Mouse (Mus musculus): ENCODE measurements around the gene Lhx2. TPM values are rescaled to one million over a fixed set of nuclear protein-coding genes. Genes with fewer than 3 reads are reported as not detected.

Lhx2 gene
- total RNA-seq, 2 experiments from 2014 or later = 76.6 to 86.9 TPM

DNA sequence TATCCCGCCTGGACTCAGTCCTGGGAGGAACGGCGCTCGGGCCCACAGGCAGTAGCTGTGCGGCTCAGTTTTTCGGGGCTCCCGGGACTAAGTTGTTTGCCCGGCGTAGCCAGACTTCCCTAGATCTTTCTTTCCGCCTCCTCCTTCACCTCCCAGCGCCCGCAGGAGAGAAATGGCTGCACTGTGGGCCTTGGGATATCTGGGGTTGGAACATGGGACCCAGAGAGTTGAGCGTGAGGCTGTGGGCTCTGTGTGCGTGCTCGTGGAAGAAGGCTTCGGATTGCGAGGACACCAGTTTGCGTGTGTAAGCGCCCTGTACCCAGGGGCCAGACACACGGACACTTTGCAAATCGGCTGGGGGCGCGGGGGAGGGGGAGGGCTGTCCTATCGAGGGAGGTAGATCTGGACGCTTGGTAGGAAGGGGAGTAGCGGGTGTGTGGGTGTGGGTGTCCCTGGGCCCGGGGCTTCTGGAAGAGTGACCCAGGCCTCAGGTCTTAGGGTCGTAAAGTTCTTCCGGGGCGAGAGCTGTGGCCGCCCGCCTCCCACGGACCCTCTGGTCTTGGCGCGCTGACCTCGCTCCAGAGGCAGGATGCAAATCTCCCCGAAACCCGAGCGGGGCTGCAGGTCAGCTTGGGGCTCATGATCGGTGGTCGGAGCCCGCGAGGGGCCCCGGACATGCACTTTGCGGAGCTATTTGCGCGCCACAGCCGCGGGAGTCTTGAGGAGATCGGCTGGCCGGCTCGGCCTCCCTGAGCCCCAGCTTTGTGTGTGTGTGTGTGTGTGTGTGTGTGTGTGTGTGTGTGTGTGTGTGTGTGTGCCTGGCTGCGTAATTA, 17.6 kb downstream of the Lhx2 start:
- DNase-seq (ENCODE audit: low spot score in 2 of 2) = peak in 1 of 2 experiments; percentile 39
- intact Hi-C loops (cut with DNase I) = loop anchor here (2.0 kb wide), 1 partner anchor 46 kb away; no protein-coding TSS in a partner anchor

DNA sequence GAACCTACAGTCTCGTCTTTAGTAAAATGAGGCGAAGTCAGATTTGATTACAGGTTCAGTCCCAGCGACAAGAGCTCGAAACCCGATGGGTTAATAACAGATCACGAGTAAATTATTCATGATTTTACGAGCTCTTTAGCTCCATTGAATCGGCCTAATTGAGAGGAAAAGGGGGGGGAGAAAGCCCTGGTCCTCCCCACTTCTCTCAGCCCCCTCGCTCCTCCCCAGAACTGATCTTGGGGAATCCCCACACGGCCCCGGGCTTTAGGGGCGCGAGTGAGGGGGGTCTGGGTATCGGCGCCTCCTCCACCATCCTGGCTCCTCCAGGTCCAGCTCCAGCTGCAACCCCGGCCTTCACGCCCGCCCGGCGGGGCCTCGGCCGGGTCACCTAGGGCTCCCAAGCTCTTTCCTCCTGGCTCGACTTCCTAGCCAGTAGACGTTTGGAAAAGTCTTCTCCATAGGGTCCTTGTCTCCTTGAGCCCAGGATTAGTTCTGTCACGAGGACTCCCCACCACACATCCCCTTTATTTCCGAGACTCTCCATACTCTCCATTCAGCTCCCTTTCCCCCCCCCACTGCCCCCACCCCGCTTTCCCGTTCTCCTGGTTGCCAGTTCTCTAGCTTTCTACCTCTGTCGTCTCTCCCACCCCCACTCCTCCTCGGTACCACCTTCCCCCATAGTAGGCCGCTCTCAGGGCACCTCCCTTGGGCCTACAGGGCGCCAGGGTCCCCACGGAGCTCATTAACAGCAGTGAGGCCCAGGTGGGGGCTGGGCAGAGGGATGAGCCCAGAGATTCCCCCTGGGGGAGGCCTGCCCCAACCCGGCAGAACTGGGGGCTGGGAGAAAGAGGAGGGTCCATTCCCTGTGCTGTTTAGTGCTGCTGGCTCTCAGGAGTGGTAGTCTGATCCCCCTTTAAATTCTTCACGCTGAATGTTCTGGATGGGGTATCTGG, 18.5 kb downstream of the Lhx2 start:
- intact Hi-C loops (cut with DNase I) = loop anchor here (2.0 kb wide), 1 partner anchor 45 kb away; no protein-coding TSS in a partner anchor

DNA sequence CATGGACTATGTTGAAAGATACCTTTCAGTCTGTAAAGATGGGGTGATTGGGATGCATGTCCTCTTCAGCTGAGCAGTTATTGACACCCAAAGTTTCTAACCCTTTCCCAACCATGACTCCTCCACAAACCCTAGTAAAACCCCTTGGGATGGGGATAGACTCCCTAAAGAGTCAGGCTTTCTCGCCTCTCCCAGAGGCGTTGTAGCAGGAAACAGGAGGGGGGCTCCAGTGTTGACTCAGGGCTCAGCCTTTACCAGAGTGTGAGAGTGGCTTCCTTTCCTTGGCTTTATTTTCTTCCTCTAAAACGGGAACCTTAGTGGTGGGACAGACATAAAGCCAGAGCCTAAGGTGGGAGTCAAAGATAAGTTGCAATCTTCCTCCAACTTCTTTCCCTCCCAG, 19.5 kb downstream of the Lhx2 start:
- DNase-seq (ENCODE audit: low spot score in 2 of 2) = no peak
- intact Hi-C loops (cut with DNase I) = no loop called here

More for the DNA sequence above, 18.5 kb downstream of the Lhx2 start:
- no peak for DNase-seq (ENCODE audit: low spot score in 2 of 2)

DNA sequence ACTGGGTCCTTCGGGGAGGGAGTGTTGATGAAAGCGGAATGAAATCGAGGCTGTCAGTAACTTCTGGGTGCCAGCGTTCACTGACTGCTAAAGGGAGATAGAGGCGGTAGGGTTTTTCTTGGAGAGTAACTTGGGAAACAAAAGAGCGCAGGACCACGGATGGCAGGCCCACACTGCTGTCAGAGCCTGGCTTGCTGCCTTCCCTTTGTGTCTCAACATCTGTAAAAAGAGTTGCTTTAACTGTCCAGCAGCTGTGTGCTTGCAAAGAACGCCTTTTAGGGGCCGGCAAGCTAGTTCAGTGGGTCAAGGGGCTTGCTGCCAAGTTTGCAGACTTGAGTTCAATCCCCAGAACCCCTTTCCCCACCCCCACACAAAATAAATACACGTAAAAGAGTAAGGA, 20.1 kb downstream of the Lhx2 start:
- intact Hi-C loops (cut with DNase I) = no loop called here
- DNase-seq (ENCODE audit: low spot score in 2 of 2) = no peak

DNA sequence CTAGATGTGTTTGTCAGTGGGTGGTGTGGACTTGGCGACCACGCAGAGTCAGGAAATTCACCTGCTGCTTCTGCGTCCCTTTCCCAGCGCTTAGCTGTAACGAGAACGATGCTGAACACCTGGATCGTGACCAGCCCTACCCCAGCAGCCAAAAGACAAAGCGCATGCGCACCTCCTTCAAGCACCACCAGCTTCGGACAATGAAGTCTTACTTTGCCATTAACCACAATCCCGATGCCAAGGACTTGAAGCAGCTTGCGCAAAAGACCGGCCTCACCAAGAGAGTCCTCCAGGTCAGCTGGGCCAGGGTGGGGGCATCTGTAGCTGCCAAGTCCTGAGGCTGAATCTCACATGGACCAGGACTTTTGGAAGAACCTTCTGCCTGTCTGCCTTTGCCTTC, 20.7 kb downstream of the Lhx2 start:
- intact Hi-C loops (cut with DNase I) = no loop called here
- DNase-seq (ENCODE audit: low spot score in 2 of 2) = no peak

DNA sequence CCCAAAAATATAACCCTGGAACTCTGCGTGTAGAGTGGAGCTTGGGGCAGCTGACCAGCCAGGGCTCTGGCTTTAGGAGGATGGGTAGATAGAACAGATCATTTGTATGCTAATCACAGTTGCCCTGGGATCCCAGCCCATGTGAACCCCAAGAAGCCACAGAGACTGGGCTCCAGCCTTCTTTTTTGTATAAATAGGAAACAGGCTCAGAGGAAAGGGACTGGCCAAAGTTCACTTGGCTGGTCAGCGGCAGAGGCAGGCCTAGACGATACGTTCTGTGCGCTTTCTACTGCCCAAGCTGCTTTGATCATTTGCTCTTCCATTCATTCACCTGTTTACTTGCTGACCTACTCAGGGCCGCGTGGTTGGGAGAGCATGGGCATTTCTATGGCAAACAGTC, 27.1 kb downstream of the Lhx2 start:
- no peak for DNase-seq (ENCODE audit: low spot score in 2 of 2)
- intact Hi-C loops (cut with DNase I) = no loop called here

DNA sequence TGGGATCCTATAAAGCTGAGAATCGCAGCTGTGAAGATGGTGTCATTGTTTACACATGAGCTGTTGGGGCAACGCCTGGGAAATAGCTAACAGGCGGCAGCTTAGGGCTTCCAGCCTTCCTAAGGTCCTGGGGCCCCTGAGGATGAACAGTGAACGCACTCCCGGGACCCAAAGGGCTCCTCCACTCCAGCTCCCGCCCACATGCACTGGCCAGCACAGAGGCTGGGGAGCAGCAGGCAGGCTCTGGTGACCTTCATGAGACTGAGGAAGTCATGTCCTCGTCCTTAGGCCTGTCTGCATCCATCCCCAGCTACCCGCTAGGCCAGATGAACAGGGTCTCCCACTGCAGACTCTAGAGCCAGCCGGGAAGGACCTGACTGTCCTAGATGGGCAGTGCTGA, 27.9 kb downstream of the Lhx2 start:
- intact Hi-C loops (cut with DNase I) = no loop called here
- DNase-seq (ENCODE audit: low spot score in 2 of 2) = no peak

DNA sequence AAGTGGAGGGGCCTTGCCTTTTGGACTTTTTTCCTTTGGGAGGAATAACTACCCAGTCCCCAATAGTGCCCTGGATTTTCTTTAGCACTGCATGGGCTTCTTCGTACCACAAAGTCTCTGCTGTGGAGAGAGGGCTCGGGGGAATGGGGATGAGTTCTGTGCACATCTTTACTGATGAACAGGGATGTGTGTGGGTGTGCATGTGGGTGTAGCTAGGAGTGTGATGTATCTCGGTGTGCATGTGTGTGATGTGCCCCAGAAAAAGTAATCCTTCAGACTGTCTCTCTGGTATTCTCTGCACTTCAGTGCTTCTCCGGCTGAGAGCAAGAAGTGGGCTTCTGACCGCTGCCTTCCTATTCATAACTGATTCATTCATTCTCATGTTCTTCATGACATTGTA, 28.8 kb downstream of the Lhx2 start:
- intact Hi-C loops (cut with DNase I) = no loop called here
- DNase-seq (ENCODE audit: low spot score in 2 of 2) = peak in 1 of 2 experiments; percentile 70

DNA sequence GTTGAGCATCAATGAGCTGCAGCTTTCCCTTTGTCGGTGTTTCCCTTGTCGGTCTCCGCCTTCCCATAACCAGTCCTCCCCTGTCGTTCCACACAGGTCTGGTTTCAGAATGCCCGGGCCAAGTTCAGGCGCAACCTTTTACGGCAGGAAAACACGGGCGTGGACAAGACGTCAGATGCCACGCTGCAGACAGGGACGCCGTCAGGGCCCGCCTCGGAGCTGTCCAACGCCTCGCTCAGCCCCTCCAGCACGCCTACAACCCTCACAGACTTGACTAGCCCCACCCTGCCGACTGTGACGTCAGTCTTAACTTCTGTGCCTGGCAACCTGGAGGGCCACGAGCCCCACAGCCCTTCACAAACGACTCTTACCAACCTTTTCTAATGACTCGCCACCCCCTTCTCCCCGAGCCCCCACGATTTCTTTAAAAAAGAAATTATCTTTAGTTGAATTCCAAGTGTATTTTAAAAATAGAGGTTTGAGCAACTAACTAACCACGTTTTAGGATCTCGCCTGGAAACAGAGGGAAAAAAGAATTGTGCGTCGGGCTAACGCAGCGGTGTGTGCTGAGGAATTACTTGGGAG, 29.8 kb downstream of the Lhx2 start:
- DNase-seq (ENCODE audit: low spot score in 2 of 2) = peak in 1 of 2 experiments; percentile 77
- intact Hi-C loops (cut with DNase I) = no loop called here

DNA sequence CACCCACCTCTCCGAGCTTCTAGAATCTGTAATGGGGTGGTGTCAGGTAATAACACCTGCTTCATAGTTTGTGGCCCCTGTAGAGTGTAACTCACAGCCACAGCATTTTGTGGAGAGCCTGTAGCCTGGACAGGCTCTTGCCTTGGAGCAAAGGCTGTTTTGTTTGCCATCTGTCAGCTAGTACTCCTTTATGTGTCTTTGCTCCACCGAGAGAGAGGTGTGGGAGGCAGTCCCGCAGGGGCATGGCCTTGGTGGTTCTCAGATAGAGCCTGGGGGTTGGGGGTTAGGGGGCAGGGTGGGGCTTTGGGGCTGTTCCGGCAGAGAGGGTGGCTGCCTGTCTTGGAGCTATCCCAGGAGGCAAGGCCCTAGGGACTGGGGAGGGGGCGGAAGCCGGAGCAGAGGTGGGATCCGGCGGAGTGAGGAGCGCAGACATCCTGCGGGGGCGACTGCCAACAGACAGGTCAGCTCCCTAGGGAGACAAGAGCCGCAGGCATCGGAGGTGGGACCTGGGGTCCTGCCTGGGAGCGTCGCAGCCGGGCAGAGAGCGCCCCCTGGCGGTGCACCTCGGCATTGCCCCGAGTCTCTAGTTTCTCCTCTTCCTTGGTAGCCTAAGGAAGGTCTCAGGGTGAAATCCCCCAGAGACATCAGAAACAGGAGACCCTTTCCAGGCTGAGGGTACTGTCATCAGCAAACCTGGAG, 36.7 kb downstream of the Lhx2 start:
- DNase-seq (ENCODE audit: low spot score in 2 of 2) = peak in 1 of 2 experiments; percentile 42
- intact Hi-C loops (cut with DNase I) = loop anchor here (1.0 to 2.0 kb wide), 2 partner anchors 450 to 561 kb away; no protein-coding TSS in a partner anchor

DNA sequence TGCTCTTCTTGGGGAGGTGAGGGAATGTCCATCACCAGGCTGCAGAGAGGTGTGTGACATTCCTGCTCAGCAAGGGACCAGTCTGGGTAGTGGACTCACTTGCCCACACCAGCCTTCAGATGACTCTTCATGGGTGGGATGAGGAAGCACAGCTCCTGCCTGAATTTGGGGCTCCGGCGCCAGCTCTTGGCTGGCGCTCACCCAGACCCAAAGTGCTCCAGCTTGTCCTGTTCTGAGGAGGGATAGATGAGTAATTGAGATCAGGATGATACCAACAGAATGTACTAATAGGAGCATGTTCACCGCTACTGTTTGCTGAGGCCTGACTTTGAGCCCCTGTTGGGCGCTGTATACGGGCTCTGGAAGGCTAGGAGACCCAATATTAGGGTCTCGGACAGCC, 38.2 kb downstream of the Lhx2 start:
- intact Hi-C loops (cut with DNase I) = loop anchor here (2.0 kb wide), 1 partner anchor 562 kb away; no protein-coding TSS in a partner anchor
- no peak for DNase-seq (ENCODE audit: low spot score in 2 of 2)

DNA sequence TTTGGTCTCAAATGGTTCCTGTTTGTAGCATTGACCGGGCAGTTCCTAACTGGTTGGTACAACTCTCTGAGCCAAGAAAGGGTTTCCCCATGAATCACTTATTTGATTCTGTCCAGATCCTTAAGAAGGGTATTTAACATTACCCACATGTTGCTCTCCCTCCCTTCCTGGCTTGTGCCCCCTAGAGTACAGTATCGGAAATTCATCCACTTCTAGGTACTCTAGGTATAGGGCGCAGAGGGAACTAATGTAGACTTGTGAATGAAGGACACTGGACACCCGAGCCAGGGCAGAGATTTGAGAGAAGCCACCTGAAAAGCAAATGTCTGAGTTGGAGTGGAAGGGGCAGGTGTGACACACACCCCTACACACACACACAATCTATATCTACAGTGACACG, 39.3 kb downstream of the Lhx2 start:
- DNase-seq (ENCODE audit: low spot score in 2 of 2) = no peak
- intact Hi-C loops (cut with DNase I) = no loop called here

DNA sequence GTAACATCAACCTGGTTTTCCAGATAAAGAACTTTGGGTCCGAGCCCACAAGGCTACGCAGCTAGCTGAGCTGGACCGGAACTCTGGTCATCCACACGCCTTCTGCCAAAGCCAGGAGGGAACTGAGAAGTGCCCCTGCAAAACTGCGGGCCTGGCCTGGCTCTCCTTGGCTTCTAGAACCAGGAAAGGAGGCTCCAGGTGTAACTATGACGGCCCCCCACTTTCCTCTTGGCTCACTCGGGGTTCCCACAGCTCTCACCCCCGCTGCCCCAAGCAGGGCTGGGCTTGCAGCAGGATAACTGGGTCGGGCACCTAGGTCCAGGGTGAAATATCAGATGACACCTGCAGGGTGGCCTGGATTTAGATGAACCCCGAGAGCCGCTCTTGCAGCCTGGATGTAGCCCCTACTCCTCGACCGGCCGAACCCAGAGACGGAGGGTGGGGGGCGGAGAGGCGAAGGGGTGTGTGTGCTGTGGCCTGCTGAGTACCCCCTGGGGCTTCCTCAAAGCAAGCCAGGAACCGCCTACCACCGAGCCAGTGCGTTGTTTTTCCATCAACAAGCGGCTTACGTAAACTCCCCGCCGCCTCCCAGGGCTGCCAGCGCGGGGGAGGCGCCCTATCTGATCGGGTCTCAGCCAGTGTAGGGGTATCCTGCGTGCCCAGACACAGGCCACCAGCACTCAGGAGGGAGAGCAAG, 39.9 kb downstream of the Lhx2 start:
- intact Hi-C loops (cut with DNase I) = no loop called here
- no peak for DNase-seq (ENCODE audit: low spot score in 2 of 2)

DNA sequence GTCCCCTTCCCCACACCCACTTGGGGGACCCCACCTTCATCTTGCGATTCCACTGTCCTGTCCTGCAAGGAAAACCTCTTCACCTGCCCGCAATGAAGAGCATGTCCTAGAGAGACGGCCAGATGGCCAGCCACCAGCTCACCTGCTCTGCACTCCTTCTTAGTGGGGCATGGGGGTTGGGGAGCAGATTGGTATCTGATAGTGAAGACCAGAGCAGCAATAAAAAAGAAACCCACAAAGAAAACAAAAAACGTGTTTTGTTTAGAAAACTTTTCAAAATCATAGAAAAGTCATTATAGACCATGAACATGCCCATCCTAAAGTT, 40.4 kb downstream of the Lhx2 start:
- intact Hi-C loops (cut with DNase I) = no loop called here
- no peak for DNase-seq (ENCODE audit: low spot score in 2 of 2)

DNA sequence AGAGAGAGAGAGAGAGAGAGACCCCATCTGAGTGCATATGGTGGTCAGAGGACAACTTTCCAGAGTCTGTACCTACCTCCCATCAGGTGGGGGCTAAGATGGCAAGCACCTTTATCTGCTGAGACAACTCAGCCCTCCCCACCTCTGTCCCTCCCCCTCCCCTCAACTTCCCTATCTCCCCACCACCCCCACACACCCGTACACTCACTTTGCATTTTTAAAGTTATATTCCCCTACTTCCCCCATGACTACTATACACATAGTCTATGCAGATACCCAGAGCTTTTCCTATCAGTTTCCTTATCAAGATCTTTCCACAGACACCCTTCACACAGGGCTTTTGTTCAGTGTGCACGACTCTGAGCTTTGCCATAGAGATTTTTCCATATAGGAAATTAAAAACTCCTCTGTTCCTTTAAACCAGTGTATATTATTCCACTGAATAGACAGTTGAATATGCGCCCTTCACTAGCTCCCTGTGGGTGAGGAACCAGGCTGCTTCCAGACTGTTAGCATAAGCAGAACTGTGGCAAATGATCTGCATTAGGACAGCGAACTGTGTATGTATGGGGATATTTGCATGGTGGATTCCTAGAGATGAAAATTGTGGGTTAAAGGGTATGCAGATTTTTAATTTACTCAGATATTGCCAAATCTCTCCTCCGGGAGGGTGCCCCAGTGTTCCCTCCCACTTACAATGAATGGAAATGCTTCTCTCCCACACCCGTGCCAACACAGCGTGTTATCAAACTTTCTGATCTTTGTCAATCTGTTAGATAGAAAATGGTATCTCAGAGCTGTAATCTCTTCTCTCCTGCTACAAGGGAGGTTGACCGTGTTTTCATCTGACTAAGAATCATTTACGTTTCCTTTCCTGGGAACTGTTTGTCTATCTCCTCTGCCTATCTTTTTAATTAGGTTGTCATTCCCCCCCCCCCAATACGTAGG, 41.3 kb downstream of the Lhx2 start:
- intact Hi-C loops (cut with DNase I) = no loop called here
- no peak for DNase-seq (ENCODE audit: low spot score in 2 of 2)

DNA sequence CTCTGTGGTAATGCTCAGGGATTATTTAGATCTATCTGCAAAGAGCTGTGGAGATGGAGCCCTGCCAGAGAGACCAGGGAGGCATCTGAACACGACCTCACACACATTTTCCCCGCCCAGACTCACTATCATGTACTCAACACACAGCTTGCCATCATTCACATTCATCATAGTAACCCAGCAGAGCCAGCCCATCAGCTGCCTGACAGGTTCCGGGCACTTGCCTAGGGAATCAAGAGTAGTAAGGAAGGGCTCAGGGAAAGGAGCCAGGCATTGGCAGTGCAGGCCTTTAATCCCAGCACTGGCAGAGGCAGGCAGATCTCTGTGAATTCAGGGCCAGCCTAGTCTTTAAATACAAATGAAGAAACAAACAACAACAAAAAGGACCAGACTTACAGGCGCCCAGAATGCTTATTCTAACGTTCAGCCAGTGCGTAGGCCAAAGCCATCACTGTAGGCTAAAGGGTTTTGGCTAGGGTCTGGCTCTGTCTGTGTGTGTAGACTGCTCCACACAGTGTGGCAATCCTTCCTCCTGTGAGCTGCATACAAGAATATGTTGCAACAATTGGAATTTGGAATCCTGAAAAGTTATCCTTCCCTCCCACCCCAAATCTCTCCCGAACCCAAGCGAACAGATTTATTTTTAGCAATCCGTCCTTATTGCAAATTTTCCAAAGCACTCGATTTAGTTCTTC, 48.6 kb downstream of the Lhx2 start:
- no peak for DNase-seq (ENCODE audit: low spot score in 2 of 2)
- intact Hi-C loops (cut with DNase I) = no loop called here

Measured in left cerebral cortex, postnatal 25 days (tissue).